Mouse (Mus musculus) liver, embryonic 14.5 days (tissue): Measurements from ENCODE around the gene Tbc1d14.

Source experiments
- CTCF ChIP-seq: IDR thresholded peaks from 2 replicates; pipeline ENCODE4 v1.5.1; 2016; ENCODE audit warnings: antibody characterized with exemption, low read depth, control low read depth
- EP300 ChIP-seq: IDR thresholded peaks from 2 replicates; pipeline ENCODE4 v1.6.1; 2016; ENCODE audit warnings: antibody characterized with exemption, low read depth

GRCm38 (mm10) chr5:36593176-36593575 is at the start of gene Tbc1d14:
- TF ChIP-seq CTCF = no peak
- no peak for TF ChIP-seq EP300
